Mouse (Mus musculus) kidney, adult 8-10 months (tissue): ENCODE data around the gene Camk1d.

Source experiments
- DNase-seq, 2 experiments: peaks; one replicate each; pipeline ENCODE4 v3.0.0; 2022

Camk1d gene

DNA sequence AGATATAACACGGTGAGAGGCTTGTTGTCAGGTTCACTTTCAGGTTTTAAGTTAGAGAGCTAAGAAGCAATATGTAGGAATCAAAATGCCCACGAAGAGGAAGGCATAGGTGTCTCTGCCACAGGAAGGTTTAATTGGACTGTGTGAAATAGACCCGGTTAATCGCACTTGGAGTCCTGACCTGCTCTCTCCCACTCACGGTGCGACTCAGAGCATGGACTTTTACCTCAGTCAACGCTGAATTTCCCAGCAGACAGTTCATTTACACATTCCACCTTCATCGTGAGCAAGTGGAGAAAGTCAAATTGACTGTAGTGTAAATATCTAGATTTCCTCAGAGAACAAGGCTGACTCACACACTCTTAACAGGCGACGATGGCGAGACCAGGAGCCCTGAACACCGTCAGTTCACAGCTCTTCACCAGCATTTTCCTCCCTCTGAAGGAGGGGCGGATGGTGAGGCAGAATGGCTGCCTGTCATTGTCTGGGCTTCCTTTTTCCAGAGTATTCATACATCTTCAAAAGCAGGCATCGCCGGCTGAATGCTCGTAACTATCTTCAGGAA, 255.6 kb downstream of the Camk1d start:
- DNase-seq: no peak

DNA sequence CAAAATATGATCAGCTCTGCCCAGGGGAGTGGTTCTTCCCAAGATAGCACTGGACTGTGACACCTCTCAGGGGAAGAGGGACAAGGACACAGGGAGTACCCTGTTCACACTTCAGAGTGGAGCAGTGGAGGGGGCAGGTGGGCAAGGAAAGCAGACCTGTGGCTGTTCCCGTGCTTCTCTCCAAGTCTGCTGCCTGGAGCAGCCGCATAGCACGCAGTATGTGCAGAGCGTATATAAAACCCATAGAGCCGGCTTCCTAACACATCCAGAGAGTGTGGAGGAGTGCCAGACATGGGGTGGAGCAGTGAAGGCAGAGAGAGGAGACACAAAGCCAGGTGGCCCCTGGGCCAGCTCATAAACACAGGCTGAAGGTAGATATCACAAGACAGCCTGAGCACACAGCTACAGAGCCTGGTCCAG, 256.2 kb downstream of the Camk1d start:
- no peak for DNase-seq

DNA sequence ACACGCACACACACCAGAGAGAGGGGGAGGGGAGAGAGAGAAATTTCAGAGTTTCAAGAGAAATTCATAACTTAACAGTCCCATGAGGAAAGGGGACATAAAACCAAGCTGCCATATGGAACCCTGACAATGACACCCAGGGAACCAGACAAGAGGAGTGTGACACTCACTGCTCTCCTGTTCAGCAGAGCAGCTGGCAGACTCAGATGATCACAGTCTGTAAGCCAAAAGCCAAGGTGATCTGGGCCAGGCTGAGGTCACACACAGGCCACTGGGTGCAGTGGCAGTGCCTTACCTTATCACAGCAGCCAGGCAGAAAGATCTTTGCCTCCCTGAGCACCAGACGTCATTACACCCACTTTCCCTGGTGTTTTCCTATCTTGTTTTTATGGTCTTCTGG, 258.2 kb downstream of the Camk1d start:
- no peak for DNase-seq

DNA sequence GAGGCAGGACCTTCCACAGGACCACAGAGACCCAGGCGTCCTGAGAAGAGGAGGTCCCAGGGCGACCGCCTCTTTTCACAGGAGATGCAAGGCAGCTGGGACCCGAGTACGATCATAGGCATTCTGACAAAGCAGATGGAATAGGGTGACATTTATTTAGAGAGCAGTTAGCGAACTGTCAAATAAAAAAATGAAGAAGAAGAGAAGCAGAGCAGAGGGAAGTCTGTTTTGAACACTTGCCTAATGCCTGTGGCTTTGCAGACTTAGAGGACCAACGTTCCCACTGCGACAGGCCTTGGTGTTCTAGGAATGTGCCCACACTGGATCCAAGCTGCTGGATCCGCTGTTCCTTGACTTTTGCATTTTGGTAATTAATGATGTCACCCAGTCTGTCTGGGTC, 259.5 kb downstream of the Camk1d start:
- DNase-seq: no peak

DNA sequence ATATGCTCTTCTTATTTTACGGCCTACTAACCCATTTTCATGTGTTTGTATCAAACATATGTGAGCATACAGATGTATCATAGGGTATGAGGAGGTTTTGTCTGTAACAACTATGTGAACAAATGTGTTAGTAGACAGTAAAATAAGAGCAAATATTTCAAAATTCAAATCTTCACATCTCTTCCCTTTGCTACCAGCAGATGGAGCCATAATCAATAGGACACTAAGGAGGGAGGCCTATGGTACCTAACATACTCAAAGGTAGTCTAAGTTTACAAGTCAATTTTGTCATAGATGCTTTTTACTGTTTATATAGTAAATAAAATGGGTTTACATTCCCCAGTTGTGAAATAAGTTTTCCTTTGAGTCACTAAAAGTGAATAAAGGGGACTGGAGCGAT, 262.7 kb downstream of the Camk1d start:
- no peak for DNase-seq

DNA sequence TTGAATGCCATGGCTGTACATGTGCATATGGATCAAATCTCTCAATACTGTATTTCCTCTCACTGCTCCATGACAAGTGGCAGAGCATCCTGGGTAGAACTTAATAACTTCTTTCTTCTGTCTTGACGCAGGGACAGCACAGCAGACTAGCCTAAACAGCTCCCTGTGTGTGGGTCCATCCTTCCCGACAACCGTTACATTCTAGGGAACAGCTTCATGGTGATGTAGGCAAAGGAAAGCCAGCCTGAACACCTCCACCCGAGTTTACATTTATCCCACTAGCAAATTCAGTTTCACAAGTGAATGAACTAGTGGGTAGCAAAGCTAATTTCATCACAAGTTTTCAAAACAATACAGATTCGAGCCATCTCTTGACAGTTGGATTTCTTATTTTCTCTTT, 269.0 kb downstream of the Camk1d start:
- DNase-seq: no peak

DNA sequence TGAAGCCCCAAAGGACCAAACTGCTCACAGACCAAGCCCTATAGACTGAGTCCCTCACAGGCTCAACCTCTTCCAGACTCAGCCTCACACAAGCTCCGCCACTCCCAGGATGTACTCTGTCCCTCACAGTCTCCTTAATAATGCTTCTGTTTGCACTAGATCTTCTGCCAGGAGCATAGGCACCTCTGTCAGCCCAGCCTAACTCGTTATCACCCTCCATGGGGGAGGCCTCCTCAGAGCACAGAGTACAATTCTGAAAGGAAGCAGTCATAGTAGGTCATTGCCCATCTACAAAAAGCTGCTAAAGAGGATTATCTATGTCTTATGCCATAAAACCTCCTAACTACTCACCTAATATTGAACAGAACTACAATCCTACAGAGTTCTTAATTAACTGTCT, 276.6 kb downstream of the Camk1d start:
- no peak for DNase-seq

DNA sequence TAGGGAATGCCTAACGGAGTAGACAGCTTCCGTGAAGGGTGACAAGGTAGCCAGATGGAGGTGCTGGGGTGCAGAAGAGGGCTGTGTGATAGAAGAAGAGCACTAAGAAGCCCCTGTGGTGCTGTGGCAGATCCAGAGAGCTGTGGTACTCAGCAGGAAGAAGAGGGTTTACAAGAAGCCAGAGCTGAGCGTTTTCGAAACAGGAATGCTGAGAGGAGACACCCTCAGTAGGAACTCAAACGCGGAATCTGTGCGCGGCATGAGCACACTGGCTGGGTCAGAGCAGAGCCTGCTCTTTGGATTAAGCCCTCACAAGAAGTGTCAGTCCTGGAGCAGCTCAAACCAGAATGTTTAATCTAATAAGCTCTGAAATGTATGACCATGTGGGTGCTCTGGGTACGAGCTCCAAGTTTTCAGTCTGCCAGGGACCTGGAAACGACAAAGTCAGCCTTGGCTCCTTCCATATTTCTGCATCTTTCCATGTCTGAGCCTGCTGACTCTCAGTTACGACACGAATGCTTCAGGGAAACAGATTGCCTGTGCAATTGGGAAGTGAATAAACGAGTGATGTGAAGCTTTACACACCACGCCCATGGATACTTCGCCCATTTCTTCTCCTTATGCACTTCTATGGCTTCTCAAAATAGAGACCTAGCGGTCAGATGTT, 278.6 kb downstream of the Camk1d start:
- DNase-seq: no peak

DNA sequence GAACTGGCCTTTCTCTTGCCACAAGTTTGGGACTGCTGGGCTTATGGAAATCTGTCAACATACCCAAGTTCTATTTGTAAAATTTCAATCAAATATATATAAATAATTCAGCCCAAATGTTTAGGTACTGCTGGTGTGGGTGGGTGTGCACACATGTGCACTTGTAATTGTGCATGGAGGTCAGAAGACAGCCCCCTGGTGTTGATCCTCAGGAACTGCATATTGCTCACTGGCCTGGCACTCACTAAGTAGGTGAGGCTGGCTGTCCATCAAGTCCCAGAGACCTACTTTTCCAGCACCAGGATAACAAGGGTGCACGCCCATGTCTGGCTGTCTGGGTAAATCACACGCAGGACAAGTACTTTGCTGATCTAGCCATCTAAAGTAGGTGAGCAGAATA, 283.0 kb downstream of the Camk1d start:
- DNase-seq: peak in 1 of 2 experiments; percentile 24

DNA sequence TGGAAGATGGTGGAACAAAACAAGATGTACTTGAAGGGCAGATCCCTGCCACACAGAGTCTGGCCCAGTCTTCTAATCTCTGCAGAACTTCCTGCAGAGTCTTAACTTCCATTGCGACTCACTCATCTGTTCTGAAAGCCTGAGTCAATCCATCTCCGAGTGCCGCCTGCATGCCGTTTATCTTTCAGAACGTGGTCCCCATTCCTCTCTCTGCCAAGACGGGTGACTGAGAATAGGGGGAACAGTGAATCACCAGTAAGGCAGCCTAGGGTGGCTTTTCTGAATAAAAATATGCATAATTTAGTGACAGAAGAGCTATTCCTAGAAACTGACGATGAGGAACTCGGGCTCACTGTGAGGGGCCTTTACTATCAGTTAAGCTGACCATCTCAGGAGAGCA, 284.4 kb downstream of the Camk1d start:
- no peak for DNase-seq

DNA sequence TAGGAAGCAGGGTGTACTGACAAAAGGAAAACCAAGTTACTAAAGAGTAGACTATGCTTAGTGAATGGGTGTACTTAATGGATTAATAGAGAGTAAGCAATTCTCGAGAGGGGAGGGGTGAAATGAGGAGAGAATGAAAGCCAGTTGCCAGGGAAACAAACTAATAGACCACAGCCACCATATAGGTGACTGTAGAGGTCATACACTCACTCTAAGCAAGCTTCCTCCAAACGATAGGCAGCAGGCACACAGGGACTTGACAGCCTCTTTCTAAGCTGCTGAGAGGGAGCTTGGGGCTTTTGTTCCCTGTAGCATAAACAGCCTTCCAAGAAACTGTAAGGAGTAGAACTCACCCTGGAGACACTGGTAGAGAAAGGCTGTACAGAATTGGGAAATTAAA, 288.2 kb downstream of the Camk1d start:
- no peak for DNase-seq

DNA sequence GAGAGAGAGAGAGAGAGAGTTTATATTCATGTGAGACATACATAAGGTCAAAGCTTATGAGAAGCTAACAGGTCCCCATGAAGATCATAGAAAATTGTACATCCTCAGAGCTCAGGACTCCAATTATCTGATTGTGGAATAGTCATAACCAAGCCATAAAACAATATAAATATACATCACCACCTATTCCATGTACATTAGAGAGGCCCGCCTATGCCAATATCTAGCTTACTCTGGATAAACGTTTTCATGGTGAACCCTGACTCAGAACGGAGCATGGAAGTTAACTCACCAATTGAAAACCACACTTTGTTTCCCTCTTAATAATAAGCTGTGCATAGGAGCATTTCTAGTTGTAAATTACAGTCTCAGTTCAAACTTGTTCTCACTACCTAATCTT, 288.7 kb downstream of the Camk1d start:
- DNase-seq: no peak

DNA sequence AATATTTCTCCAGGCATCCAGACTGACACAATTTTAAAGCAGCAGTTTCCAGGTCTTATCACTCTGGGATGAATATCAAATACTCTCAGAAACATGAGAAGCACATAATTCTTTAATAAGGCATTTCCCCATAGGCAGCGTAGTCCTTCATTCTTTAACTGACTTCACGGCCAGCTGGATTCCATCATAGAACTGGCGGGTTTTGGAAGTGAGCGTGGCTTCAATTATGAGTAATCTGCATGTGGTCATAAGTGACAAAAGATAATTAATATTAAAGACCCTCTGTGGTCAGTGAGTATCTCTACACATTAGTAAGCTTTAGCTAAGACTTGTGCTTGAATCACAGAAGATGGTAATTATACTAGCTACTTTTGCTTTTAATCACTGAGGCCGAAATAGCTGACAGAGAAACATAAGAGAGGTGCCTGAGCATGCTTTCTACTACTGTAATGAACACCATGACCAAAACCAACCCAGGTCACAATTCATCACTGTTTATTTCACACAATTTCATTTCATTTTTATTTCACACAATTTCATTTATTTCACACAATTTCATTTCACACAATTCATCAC, 293.6 kb downstream of the Camk1d start:
- DNase-seq: no peak

DNA sequence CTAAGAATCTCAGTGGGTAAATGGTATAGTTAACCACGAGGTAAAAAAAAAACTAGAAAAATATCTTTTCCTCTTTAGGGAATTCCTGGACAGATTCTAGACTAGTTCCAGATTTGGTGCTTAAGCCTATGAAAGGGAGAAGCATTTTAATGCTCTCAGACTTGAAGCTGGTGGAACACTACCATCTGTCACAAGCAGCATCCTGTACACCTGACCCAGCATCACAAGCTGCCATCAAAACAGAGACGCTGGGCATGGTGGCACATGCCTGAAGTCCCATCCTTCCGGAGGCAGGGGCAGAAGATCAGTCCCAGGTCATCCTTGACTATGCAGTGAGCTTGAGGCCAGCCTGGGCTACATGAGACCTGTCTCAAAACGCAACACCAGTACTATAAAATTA, 295.5 kb downstream of the Camk1d start:
- no peak for DNase-seq

DNA sequence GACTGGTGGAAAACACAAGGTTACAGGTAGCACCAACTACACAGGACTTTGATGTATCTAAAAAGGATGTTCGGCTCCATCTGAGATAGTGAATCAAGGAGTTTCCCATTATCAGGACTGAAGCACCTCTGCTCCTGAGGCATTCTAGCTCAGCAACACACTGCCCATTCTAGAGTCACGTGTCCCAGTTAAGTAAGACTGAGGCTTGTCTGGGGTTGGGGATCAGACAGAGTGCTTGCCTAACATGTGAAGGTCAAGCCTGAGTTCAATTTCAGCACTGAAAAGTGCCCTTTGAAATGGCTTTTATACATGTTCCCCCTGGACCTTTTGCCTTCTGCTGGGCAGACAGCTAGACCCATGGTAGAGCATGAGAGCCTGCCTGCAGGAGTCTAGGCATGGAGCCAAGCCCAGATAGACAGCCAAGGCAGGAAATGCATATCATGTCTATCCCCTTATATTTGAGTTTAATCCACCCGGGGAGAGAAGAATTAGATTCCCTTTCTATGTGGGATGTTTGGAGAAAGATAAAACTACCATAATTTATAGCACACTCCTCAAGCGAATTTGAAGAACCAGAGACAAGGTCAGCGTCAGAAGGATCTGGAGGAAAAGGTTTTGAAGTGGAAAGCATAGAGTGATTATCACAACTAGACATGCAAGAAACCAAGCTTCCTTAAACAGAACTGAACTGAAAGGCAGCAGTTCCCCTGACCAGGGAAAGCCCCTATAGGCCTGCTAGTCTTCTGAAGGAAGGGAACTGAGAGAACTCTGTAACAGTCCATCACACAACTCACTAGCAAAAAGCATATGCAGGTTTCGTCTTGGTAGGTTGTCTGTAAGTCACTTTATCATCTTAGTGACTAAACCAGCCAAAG, 296.9 kb downstream of the Camk1d start:
- no peak for DNase-seq

DNA sequence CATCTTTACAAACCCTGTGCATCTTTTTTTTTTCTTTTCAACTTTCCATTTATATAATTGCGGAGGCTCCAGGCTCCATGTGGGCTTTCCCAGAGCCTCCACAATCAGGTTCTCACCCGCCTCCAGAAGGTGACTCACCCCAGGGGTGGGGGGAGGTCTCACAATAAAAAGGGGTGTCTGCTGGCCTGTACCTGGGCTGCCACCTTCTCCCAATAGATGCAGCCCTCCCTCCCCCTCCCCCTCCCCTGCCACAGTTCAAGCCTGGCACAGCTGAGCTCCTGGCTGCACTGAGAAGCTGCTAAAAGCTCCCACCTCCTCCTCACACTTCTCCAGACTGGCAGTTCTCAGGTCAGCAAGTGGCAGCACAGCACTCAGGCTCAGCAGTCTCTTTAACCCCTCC, 302.5 kb downstream of the Camk1d start:
- DNase-seq: no peak

DNA sequence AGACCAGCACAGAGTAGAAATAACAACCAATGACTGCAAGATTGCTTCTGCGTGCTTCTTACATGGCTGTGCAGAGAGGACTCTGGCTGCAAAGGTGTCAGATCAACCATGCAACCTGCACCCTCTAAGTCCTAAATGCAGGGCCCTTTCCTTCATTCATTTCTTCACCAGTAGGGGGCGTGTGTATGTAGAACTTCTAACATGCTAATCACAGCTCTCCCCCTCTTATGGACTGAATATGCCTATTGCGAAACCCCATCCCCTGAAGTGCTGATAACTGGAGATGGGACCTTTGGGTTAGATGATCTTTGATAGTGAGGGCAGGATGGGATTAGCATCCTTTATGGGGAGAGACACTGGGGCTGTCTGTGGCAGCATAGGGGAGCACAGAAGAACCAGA, 310.5 kb downstream of the Camk1d start:
- DNase-seq: no peak

DNA sequence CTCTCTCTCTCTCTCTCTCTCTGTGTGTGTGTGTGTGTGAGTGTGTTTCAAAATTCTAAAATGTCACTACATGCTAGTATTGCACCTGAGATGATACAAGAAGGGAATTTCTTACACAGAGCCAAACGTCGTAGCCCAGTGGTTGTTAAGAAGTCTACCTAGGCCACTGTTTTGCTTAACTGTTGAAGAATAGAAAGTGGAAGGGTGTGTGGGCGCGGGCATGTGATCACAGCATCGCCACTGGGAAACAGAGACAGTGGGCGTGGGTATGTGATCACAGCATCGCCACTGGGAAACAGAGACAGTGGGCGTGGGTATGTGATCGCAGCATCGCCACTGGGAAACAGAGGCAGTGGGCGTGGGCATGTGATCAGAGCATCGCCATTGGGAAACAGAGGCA, 312.3 kb downstream of the Camk1d start:
- DNase-seq: no peak

DNA sequence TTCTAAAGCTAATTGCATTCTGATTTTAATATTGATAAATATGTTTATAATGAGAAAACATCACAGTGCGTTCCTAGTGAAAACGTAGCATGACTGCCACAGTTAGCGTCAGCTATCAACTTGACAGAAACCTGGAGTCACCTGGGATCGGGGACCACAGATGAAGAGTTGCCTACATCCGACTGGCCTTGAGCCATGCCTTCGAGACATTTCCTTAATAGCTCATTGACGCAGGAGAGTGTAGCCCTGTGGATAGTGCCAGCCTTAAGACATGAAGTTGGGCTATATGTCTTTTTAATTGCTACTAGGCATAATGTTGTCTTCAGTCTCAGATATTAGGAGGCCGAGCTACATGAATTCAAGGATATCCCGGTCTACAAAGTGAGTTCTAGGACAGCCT, 315.8 kb downstream of the Camk1d start:
- DNase-seq: no peak

DNA sequence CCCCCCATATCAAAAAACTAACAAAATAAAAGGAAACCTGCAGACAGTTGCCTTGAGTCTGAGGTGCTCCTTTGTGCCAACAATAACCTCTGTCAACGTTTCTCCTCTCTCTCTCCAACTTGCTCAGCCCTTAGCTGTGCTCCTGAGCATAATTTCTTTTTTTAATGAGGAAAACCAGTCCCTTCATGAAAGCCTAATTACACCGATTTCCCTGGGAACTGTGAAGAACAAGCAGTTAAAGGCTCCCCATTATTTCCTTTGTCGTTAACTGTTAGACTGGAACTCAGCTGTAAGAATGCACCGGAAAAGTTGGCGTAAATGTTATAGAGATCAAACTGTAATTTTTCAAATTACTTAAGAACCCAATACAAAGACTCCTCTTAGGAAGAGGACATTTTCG, 316.3 kb downstream of the Camk1d start:
- DNase-seq: no peak

DNA sequence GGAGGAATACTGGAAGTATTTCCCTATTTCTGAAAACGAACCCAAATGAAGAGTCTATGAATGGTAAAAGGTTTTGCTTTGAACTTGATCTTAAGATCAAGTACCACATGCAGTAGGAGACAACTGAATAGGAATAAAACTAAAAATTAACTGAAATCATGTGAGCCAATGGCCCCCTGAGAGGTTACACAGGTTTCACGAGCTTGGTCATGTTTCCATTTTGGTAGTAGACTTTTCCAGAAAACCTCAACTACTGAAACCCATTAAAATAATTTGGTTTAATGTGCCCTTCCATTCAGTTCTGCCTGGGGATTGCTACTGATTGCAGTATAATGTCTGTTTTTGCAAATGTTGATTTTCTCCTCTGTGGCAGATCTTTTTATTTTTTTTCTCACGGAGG, 316.8 kb downstream of the Camk1d start:
- no peak for DNase-seq

DNA sequence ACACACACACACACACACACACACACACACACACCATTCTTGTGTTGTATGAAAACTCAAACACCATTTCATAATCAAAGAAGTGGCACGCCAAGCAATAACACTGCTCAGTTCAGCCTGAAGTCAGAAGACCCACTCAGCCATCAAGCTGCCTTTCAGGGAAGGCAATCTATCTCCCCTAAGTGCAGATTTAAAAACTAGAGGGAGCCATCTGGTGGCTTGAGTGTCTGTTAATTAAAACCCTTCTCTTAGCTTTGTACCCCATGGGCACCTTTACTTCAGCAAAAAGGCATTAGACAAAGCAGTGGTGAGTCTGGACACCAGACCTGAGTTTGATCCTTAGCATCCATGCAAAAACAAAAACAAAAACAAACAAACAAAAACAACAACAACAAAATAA, 317.9 kb downstream of the Camk1d start:
- no peak for DNase-seq

DNA sequence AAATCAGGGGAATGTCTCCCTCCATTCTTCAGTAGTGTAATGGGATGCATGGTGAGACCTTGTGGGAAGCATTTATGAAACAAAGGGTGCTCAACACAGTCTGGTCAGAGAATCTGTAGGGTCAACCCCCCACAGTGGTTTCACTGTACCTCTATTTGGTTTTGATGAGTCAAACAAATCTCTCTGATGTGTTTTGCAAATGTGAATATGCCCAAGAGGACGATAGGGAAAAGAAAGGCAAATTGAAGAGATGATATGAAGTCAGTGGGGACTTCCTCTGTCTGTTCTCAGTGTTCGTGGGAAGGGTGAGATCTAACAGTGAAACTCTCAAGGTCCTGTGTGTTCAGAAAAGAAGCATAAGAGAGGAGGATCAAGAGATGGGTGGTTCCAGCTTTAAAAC, 318.4 kb downstream of the Camk1d start:
- DNase-seq: no peak

DNA sequence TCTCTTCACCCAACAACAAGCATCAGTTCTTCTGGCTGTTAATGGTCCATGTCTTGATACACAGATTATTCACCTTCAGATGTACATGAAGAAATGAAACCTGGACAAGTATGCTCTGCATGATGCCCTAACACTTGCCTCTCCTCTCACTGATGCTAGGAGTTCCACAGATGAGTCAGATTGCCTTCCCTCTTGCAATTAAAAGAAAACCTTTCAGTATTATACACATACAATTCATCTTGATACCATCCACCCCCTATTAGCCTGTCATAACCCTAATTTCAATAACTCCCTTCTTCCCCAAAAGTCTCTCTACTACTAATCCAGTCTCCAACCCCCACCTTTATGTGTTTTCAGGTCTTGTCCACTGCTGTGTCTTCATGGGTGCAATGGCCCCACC, 321.4 kb downstream of the Camk1d start:
- no peak for DNase-seq
